19 mouse cellular contexts compared by ENCODE assay signal in genomic region chr8:22262267-22262666, GRCm38 (mm10). TPM values are rescaled to one million over a fixed set of nuclear protein-coding genes. Genes with fewer than 3 reads are reported as not detected.
DNase-seq lines count a peak whose midpoint lies in the region; ATAC-seq lines count a peak whose summit lies in the region.
"Had no signal": no experiment of that assay in that cellular context is flagged by ENCODE, and none has a peak within 500 bp of the region (broad histone marks: within the 10 kb centered on the region; RNA-seq: fewer than 3 reads in every experiment).

No protein-coding gene starts in this region.

- intact Hi-C loops in left cerebral cortex, postnatal 36 days (cut with DNase I) = no loop called here

- no peak overlapping the region for H3K4me2 ChIP-seq in forebrain, embryonic 15.5 days (replicated peaks)
- H3K4me2 ChIP-seq: lung, embryonic 15.5 days had no signal

- no peak overlapping the region for H3K9ac ChIP-seq in forebrain, embryonic 15.5 days (replicated peaks)
- H3K9ac ChIP-seq: lung, embryonic 15.5 days had no signal

- peak; percentile 73 for DNase-seq in gastrocnemius, adult 18-20 months (ENCODE audit: low spot score)
- DNase-seq in gastrocnemius, postnatal 4 days (ENCODE audit: low spot score in 2 of 2) = no peak
- peak; percentile 72 for DNase-seq in adrenal gland, postnatal 10 days
- DNase-seq in heart, adult 9 months (ENCODE audit: low spot score in 2 of 2) = peak; percentile 29 to 41
- DNase-seq in lung, postnatal 36 days = peak; percentile 80
- DNase-seq in neural tube, embryonic 10.5 days (ENCODE audit: extremely low spot score, low spot score) = no peak
- no peak for DNase-seq in left cerebral cortex, postnatal 36 days (ENCODE audit: low spot score in 2 of 2)
- DNase-seq: kidney, adult 11 months; kidney, postnatal 36 days; layer of hippocampus, postnatal 36 days had no signal

- no peak for ATAC-seq in forebrain, embryonic 15.5 days (replicated peaks)
- ATAC-seq: midbrain, embryonic 16.5 days had no signal

- H3K9me3 ChIP-seq in forebrain, embryonic 15.5 days = no peaks in the 10 kb centered on the region
- H3K9me3 ChIP-seq: lung, embryonic 15.5 days had no signal

- no peaks in the 10 kb centered on the region for H3K27me3 ChIP-seq in forebrain, embryonic 15.5 days
- H3K27me3 ChIP-seq: lung, embryonic 15.5 days had no signal

- H3K4me3 ChIP-seq in forebrain, embryonic 15.5 days = no peak overlapping the region
- H3K4me3 ChIP-seq: lung, embryonic 15.5 days had no signal

- 81% methylated on average over 3 of the region's 3 CpGs for WGBS in forebrain, embryonic 15.5 days

- H3K36me3 ChIP-seq in forebrain, embryonic 15.5 days = no peaks in the 10 kb centered on the region
- H3K36me3 ChIP-seq: lung, embryonic 15.5 days had no signal

- H3K4me1 ChIP-seq in forebrain, embryonic 15.5 days = peaks cover 6% of the 10 kb centered on the region; the same call in 1 of the 2 replicates

- no peak overlapping the region for H3K27ac ChIP-seq in forebrain, embryonic 15.5 days (replicated peaks)
- H3K27ac ChIP-seq: lung, embryonic 15.5 days had no signal

RNA-seq across cellular contexts. Expression of gene Tpte, which starts 21.0 kb away (rescaled TPM):
- not detected for total RNA-seq in gastrocnemius, adult 18-20 months (2021)
- total RNA-seq in gastrocnemius, postnatal 4 days (2021) = not detected
- not detected for total RNA-seq in adrenal gland, postnatal 10 days (2021)
- not detected in 2 replicates for polyA plus RNA-seq in forebrain, embryonic 15.5 days (2015; fragmentation: Nextera tagmentation; extraction: Ambion mirVana)
- total RNA-seq in left cerebral cortex, postnatal 36 days (2021) = not detected
- total RNA-seq: heart, postnatal 14 days; layer of hippocampus, postnatal 36 days; MEL had no signal
- polyA plus RNA-seq: C2C12; limb, embryonic 11.5 days; lung, embryonic 15.5 days; midbrain, embryonic 16.5 days; neural tube, embryonic 14.5 days; thymus, postnatal 0 days had no signal

RNA-seq across cellular contexts. Expression of gene Thsd1, which starts 35.2 kb away (rescaled TPM):
- total RNA-seq in gastrocnemius, adult 18-20 months (2021) = 1 to 10 TPM in 1 of 2 experiments, under 1 TPM in 1; 0.89 to 1.3 TPM
- total RNA-seq in gastrocnemius, postnatal 4 days (2021) = 1 to 10 TPM; 8.1 to 8.7 TPM
- total RNA-seq in adrenal gland, postnatal 10 days (2021) = 1 to 10 TPM; 7.4 to 9.2 TPM
- polyA plus RNA-seq in forebrain, embryonic 15.5 days (2015; fragmentation: Nextera tagmentation; extraction: Ambion mirVana) = 6.2 and 7.5 TPM in 2 replicates
- 1 to 10 TPM; 3.4 to 3.9 TPM for total RNA-seq in left cerebral cortex, postnatal 36 days (2021)
- total RNA-seq: MEL had no signal

Comparison
In these comparisons a context has a peak if more than half of its experiments do, and no peak if none do; other contexts are left out.
1. DNase-seq: peak in gastrocnemius, adult 18-20 months (single experiment), adrenal gland, postnatal 10 days (single experiment), heart, adult 9 months (2 of 2) and lung, postnatal 36 days (single experiment); none in gastrocnemius, postnatal 4 days (0 of 2), neural tube, embryonic 10.5 days (single experiment) and left cerebral cortex, postnatal 36 days (0 of 2).